Mouse (Mus musculus) bone marrow macrophage, adult 2 months (primary cell): ENCODE measurements around the gene Cbarp. TPM values are rescaled to one million over a fixed set of nuclear protein-coding genes. Genes with fewer than 3 reads are reported as not detected.

ENCODE experiments used
- H3K27ac ChIP-seq: 2 replicates; pipeline ENCODE4 v1.5.1; 2012; ENCODE audit warnings: low read depth, low read length; ENCODE audit not compliant: insufficient read depth
- H3K4me1 ChIP-seq: 2 replicates; pipeline ENCODE4 v1.6.1; 2012; ENCODE audit warnings: low read length; ENCODE audit not compliant: control insufficient read depth, insufficient read depth
- H3K4me3 ChIP-seq: 2 replicates; pipeline ENCODE4 v1.5.1; 2012; ENCODE audit warnings: mild to moderate bottlenecking, low read length, moderate library complexity; ENCODE audit not compliant: insufficient read depth
- CTCF ChIP-seq: IDR thresholded peaks from 2 replicates; pipeline ENCODE4 v1.5.1; 2012; ENCODE audit warnings: low read depth, mild to moderate bottlenecking, low read length, moderate library complexity
- POLR2A ChIP-seq: IDR thresholded peaks from 2 replicates; pipeline ENCODE4 v1.6.1; 2012; ENCODE audit warnings: mild to moderate bottlenecking, low read depth, low read length, borderline replicate concordance
- polyA plus RNA-seq: library from polyadenylated mRNA; stranded (reverse); fragments of >200 nt; gene quantifications from 2 replicates; pipeline ENCODE4 v1.2.4, GENCODE M21; 2012; ENCODE audit not compliant: missing spikeins, insufficient read depth, insufficient read length

The Cbarp gene
- polyA plus RNA-seq, 1 experiment: 2.9 TPM

GRCm38 (mm10) chr10:80100982-80101381 lies 39.7 kb downstream of the Cbarp start:
- Histone ChIP-seq H3K4me3 (peak overlapping the region; percentile 90), H3K4me1 (peaks cover 81% of the 10 kb centered on the region), H3K27ac (no peak overlapping the region)
- TF ChIP-seq CTCF (no peak), POLR2A (no peak)

- peaks cover 74% of the 10 kb centered on the region for H3K4me1 ChIP-seq
- H3K27ac ChIP-seq: no peak overlapping the region
- H3K4me3 ChIP-seq: no peak overlapping the region
- TF ChIP-seq POLR2A (no peak), CTCF (no peak)
Observed at GRCm38 (mm10) chr10:80098630-80099029, 42.0 kb downstream of the Cbarp start.

GRCm38 (mm10) chr10:80097275-80097674 lies 43.4 kb downstream of the Cbarp start:
- H3K4me3 ChIP-seq: no peak overlapping the region
- H3K27ac ChIP-seq: no peak overlapping the region
- no peak for TF ChIP-seq CTCF
- TF ChIP-seq POLR2A: no peak
- H3K4me1 ChIP-seq: peaks cover 64% of the 10 kb centered on the region

- Histone ChIP-seq H3K27ac (no peak overlapping the region), H3K4me3 (no peak overlapping the region), H3K4me1 (peaks cover 54% of the 10 kb centered on the region)
- TF ChIP-seq POLR2A: no peak
- no peak for TF ChIP-seq CTCF
Observed at GRCm38 (mm10) chr10:80095547-80095946, 45.1 kb downstream of the Cbarp start.

GRCm38 (mm10) chr10:80094684-80095083 lies 46.0 kb downstream of the Cbarp start:
- Histone ChIP-seq H3K4me3 (no peak overlapping the region), H3K4me1 (peaks cover 45% of the 10 kb centered on the region), H3K27ac (no peak overlapping the region)
- TF ChIP-seq POLR2A (no peak), CTCF (no peak)

GRCm38 (mm10) chr10:80094085-80094484 lies 46.5 kb downstream of the Cbarp start:
- no peak for TF ChIP-seq POLR2A
- TF ChIP-seq CTCF: no peak
- peaks cover 39% of the 10 kb centered on the region for H3K4me1 ChIP-seq

GRCm38 (mm10) chr10:80092690-80093089 lies 47.9 kb downstream of the Cbarp start:
- Histone ChIP-seq H3K27ac (no peak overlapping the region), H3K4me1 (peaks cover 32% of the 10 kb centered on the region), H3K4me3 (no peak overlapping the region)
- TF ChIP-seq CTCF (no peak), POLR2A (no peak)

More at GRCm38 (mm10) chr10:80094085-80094484, 46.5 kb downstream of the Cbarp start:
- no peak overlapping the region for H3K27ac ChIP-seq
- H3K4me3 ChIP-seq: no peak overlapping the region

- H3K27ac ChIP-seq: no peak overlapping the region
- TF ChIP-seq CTCF (no peak), POLR2A (no peak)
- H3K4me3 ChIP-seq: no peak overlapping the region
- peaks cover 34% of the 10 kb centered on the region for H3K4me1 ChIP-seq
Observed at GRCm38 (mm10) chr10:80091527-80091926, 49.1 kb downstream of the Cbarp start.

- TF ChIP-seq POLR2A (no peak), CTCF (no peak)
- no peak overlapping the region for H3K4me3 ChIP-seq
- peaks cover 22% of the 10 kb centered on the region for H3K4me1 ChIP-seq
- no peak overlapping the region for H3K27ac ChIP-seq
Observed at GRCm38 (mm10) chr10:80089146-80089545, 51.5 kb downstream of the Cbarp start.

GRCm38 (mm10) chr10:80087483-80087882 lies 53.2 kb downstream of the Cbarp start:
- no peak for TF ChIP-seq POLR2A
- TF ChIP-seq CTCF: no peak
- peaks cover 22% of the 10 kb centered on the region for H3K4me1 ChIP-seq
- H3K4me3 ChIP-seq: no peak overlapping the region
- H3K27ac ChIP-seq: peak overlapping the region; percentile 25

- peak overlapping the region; percentile 50 for H3K27ac ChIP-seq
- H3K4me1 ChIP-seq: peaks cover 22% of the 10 kb centered on the region
- no peak for TF ChIP-seq POLR2A
- TF ChIP-seq CTCF: no peak
- H3K4me3 ChIP-seq: no peak overlapping the region
Observed at GRCm38 (mm10) chr10:80086847-80087246, 53.8 kb downstream of the Cbarp start.
